Mouse (Mus musculus): ENCODE measurements around the gene Adcy5.

DNA sequence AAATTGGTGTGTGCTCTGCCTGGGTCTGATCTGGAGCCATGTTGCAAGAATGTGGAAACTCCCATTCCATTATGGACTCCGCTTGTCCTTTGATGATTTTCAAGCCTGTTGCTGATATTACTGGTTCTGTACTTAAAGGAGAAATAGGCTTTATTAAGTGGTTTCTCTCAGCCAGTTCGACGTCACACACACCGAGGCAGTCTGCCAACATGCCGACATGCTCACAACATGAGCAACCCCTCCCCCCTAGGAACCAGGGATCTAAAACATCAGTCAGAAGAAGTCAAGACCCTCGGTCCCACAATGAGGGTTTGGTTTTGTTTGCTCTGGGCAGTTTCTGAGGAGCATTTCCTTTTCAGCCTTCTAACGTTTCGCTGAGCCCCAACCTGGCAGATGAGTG is 45.5 kb upstream of the Adcy5 start:
- TF ChIP-seq CTCF (IDR thresholded peaks at IDR 0.05; ENCODE audit: borderline replicate concordance, insufficient read depth, low read depth, low read length) (no peak), POLR2A (IDR thresholded peaks at IDR 0.05; ENCODE audit: borderline replicate concordance, insufficient read depth, low read length) (no peak)
